Mouse (Mus musculus): ENCODE results near the gene Mta1. TPM values are rescaled to one million over a fixed set of nuclear protein-coding genes. Genes with fewer than 3 reads are reported as not detected.

Gene Mta1
- total and polyA plus RNA-seq, 2 experiments from 2014 or later = 16.8 to 55.2 TPM

- Histone ChIP-seq H3K4me3 (ENCODE audit: low read depth, low read length) (no peak overlapping the region), H3K9ac (replicated peaks; ENCODE audit: low read length, poor library complexity, severe bottlenecking) (no peak overlapping the region), H3K36me3 (ENCODE audit: insufficient read depth, low read length) (peaks cover 89% of the 10 kb centered on the region), H3K27ac (ENCODE audit: low read depth, low read length) (no peak overlapping the region), H3K4me1 (ENCODE audit: insufficient read depth, low read length) (no peaks in the 10 kb centered on the region), H3K9me3 (ENCODE audit: low read length) (no peaks in the 10 kb centered on the region), H3K4me2 (ENCODE audit: low read depth, low read length, poor library complexity, severe bottlenecking) (no peak overlapping the region), H3K27me3 (ENCODE audit: insufficient read depth, low read length) (no peaks in the 10 kb centered on the region)
- no peak for TF ChIP-seq CTCF (IDR thresholded peaks at IDR 0.05)
- DNase-seq (ENCODE audit: low spot score) = no peak
- ATAC-seq (ENCODE audit: low FRiP score) = no peak
- 91% methylated on average over 9 of the region's 9 CpGs for WGBS
These were observed 36.5 kb upstream of the Mta1 start for GRCm38 (mm10) chr12:113061606-113062005.

- Histone ChIP-seq H3K9me3 (ENCODE audit: low read length) (no peaks in the 10 kb centered on the region), H3K27ac (ENCODE audit: low read depth, low read length) (no peak overlapping the region), H3K4me1 (ENCODE audit: insufficient read depth, low read length) (no peaks in the 10 kb centered on the region), H3K9ac (replicated peaks; ENCODE audit: low read length, poor library complexity, severe bottlenecking) (no peak overlapping the region), H3K27me3 (ENCODE audit: insufficient read depth, low read length) (no peaks in the 10 kb centered on the region), H3K36me3 (ENCODE audit: insufficient read depth, low read length) (peaks cover 89% of the 10 kb centered on the region), H3K4me3 (ENCODE audit: low read depth, low read length) (no peak overlapping the region), H3K4me2 (ENCODE audit: low read depth, low read length, poor library complexity, severe bottlenecking) (no peak overlapping the region)
- ATAC-seq (ENCODE audit: low FRiP score) (no peak), DNase-seq (ENCODE audit: low spot score) (no peak)
- TF ChIP-seq CTCF (IDR thresholded peaks at IDR 0.05) = no peak
- WGBS = 81% methylated on average over 10 of the region's 10 CpGs
These were observed 35.9 kb upstream of the Mta1 start for GRCm38 (mm10) chr12:113062201-113062600.

GRCm38 (mm10) chr12:113063700-113064099, 34.4 kb upstream of the Mta1 start:
- Histone ChIP-seq H3K4me1 (ENCODE audit: insufficient read depth, low read length) (no peaks in the 10 kb centered on the region), H3K27me3 (ENCODE audit: insufficient read depth, low read length) (no peaks in the 10 kb centered on the region), H3K36me3 (ENCODE audit: insufficient read depth, low read length) (peaks cover 79% of the 10 kb centered on the region), H3K4me2 (ENCODE audit: low read depth, low read length, poor library complexity, severe bottlenecking) (no peak overlapping the region), H3K9me3 (ENCODE audit: low read length) (no peaks in the 10 kb centered on the region), H3K9ac (replicated peaks; ENCODE audit: low read length, poor library complexity, severe bottlenecking) (no peak overlapping the region), H3K4me3 (ENCODE audit: low read depth, low read length) (no peak overlapping the region), H3K27ac (ENCODE audit: low read depth, low read length) (no peak overlapping the region)
- no peak for DNase-seq (ENCODE audit: low spot score)
- TF ChIP-seq CTCF (IDR thresholded peaks at IDR 0.05) = no peak
- ATAC-seq (ENCODE audit: low FRiP score) = no peak
- 95% methylated on average over 7 of the region's 7 CpGs for WGBS

GRCm38 (mm10) chr12:113068002-113068401, 30.1 kb upstream of the Mta1 start:
- H3K27me3 ChIP-seq (ENCODE audit: insufficient read depth, low read length) = no peaks in the 10 kb centered on the region
- no peak overlapping the region for H3K27ac ChIP-seq (ENCODE audit: low read depth, low read length)
- no peak overlapping the region for H3K9ac ChIP-seq (replicated peaks; ENCODE audit: low read length, poor library complexity, severe bottlenecking)
- H3K4me3 ChIP-seq (ENCODE audit: low read depth, low read length) = no peak overlapping the region
- no peak for DNase-seq (ENCODE audit: low spot score)
- H3K4me1 ChIP-seq (ENCODE audit: insufficient read depth, low read length) = no peaks in the 10 kb centered on the region
- TF ChIP-seq CTCF (IDR thresholded peaks at IDR 0.05) = no peak
- H3K36me3 ChIP-seq (ENCODE audit: insufficient read depth, low read length) = peaks cover 71% of the 10 kb centered on the region
- H3K9me3 ChIP-seq (ENCODE audit: low read length) = no peaks in the 10 kb centered on the region
- ATAC-seq (ENCODE audit: low FRiP score) = no peak
- no peak overlapping the region for H3K4me2 ChIP-seq (ENCODE audit: low read depth, low read length, poor library complexity, severe bottlenecking)
- 82% methylated on average over 7 of the region's 7 CpGs for WGBS

GRCm38 (mm10) chr12:113069389-113069788, 28.7 kb upstream of the Mta1 start:
- peaks cover 57% of the 10 kb centered on the region for H3K36me3 ChIP-seq (ENCODE audit: insufficient read depth, low read length)
- 96% methylated on average over 6 of the region's 6 CpGs for WGBS
- no peak for ATAC-seq (ENCODE audit: low FRiP score)

GRCm38 (mm10) chr12:113071321-113071720, 26.8 kb upstream of the Mta1 start:
- peaks cover 13% of the 10 kb centered on the region for H3K4me1 ChIP-seq (ENCODE audit: insufficient read depth, low read length)
- TF ChIP-seq CTCF (IDR thresholded peaks at IDR 0.05) = no peak
- H3K27ac ChIP-seq (ENCODE audit: low read depth, low read length) = no peak overlapping the region
- H3K9ac ChIP-seq (replicated peaks; ENCODE audit: low read length, poor library complexity, severe bottlenecking) = no peak overlapping the region
- no peak overlapping the region for H3K4me3 ChIP-seq (ENCODE audit: low read depth, low read length)
- no peak for DNase-seq (ENCODE audit: low spot score)
- H3K36me3 ChIP-seq (ENCODE audit: insufficient read depth, low read length) = peaks cover 42% of the 10 kb centered on the region
- no peak overlapping the region for H3K4me2 ChIP-seq (ENCODE audit: low read depth, low read length, poor library complexity, severe bottlenecking)
- H3K9me3 ChIP-seq (ENCODE audit: low read length) = no peaks in the 10 kb centered on the region
- no peaks in the 10 kb centered on the region for H3K27me3 ChIP-seq (ENCODE audit: insufficient read depth, low read length)
- ATAC-seq (ENCODE audit: low FRiP score) = no peak
- WGBS = 89% methylated on average over 6 of the region's 6 CpGs

More at GRCm38 (mm10) chr12:113069389-113069788, 28.7 kb upstream of the Mta1 start:
- Histone ChIP-seq H3K4me1 (ENCODE audit: insufficient read depth, low read length) (peaks cover 3% of the 10 kb centered on the region), H3K4me3 (ENCODE audit: low read depth, low read length) (no peak overlapping the region), H3K27me3 (ENCODE audit: insufficient read depth, low read length) (no peaks in the 10 kb centered on the region), H3K4me2 (ENCODE audit: low read depth, low read length, poor library complexity, severe bottlenecking) (no peak overlapping the region), H3K9me3 (ENCODE audit: low read length) (no peaks in the 10 kb centered on the region), H3K27ac (ENCODE audit: low read depth, low read length) (no peak overlapping the region; the same call in 1 of the 2 replicates), H3K9ac (replicated peaks; ENCODE audit: low read length, poor library complexity, severe bottlenecking) (no peak overlapping the region)
- no peak for DNase-seq (ENCODE audit: low spot score)
- TF ChIP-seq CTCF (IDR thresholded peaks at IDR 0.05) = no peak

All from midbrain, postnatal 0 days (tissue).